Mouse (Mus musculus) E14TG2a.4 (cell line): ENCODE results near the gene Lrtm2.

Experiments
- CTCF ChIP-seq: conservative IDR thresholded peaks from 2 replicates; pipeline ENCODE4 v1.5.1; 2014; ENCODE audit warnings: low read length
- NANOG ChIP-seq: IDR thresholded peaks from 2 replicates; pipeline ENCODE4 v1.6.1; 2014; ENCODE audit warnings: borderline replicate concordance, low read length, mixed read lengths

- no peak for TF ChIP-seq NANOG
- no peak for TF ChIP-seq CTCF
These were observed 6.7 kb upstream of the Lrtm2 start for GRCm38 (mm10) chr6:119337287-119337686.
